Mouse (Mus musculus) ES-E14 (cell line): Measurements from ENCODE around the gene Miox.

Source experiments
- CHD2 ChIP-seq: IDR thresholded peaks from 2 replicates; pipeline ENCODE4 v1.6.1; 2014; ENCODE audit warnings: mild to moderate bottlenecking, low read depth, low read length, inconsistent platforms
- HCFC1 ChIP-seq: IDR thresholded peaks from 2 replicates; pipeline ENCODE4 v1.6.1; 2012; ENCODE audit warnings: low read length, inconsistent platforms, borderline replicate concordance; ENCODE audit not compliant: insufficient read depth
- ZNF384 ChIP-seq: IDR thresholded peaks from 2 replicates; pipeline ENCODE4 v1.6.1; 2012; ENCODE audit warnings: low read depth, low read length, inconsistent platforms

DNA sequence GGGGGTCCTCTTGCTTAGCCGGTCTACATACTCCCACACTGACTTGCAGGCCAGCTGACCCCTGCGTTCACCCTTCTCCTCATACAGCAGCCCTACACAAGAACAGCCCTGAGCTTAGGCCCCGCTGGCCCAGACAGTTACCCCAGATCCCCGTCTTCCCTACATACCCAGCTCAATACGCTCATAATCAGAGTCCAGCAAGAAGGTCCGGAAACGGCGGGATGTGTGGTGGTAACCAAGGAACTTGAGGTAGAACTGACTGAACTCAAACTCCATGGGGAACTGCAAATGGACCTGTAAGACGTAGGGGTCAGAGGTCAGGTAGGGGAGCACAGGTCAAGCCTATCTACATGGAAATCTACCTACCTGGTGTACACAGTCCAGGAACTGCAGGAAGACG is 40.4 kb upstream of the Miox start:
- TF ChIP-seq HCFC1 (no peak), ZNF384 (no peak), CHD2 (no peak)
